In the genomic region with DNA sequence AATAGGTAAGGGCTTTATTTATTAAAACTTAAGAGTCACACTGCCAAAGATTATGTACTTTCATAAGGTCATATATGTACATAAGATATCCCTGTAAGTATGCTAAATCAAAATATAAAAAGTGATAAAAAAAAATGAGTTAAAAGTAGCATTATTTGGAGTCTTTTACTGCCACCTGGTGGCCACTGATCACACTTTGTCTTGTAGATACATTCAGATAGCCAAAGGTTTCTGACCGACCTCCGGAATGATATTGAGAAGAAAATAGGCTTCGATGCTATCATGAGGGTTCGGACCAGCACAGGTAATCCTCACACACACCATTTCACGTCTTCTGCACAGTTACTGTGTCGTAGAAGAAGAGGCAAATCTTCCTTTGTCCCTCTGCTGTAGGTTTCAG, we compare ENCODE assay signal across 9 mouse cellular contexts. TPM values are rescaled to one million over a fixed set of nuclear protein-coding genes. Genes with fewer than 3 reads are reported as not detected.
DNase-seq lines count a peak whose midpoint lies in the region; ATAC-seq lines count a peak whose summit lies in the region.
"Had no signal": no experiment of that assay in that cellular context is flagged by ENCODE, and none has a peak within 500 bp of the region (broad histone marks: within the 10 kb centered on the region; RNA-seq: fewer than 3 reads in every experiment).

No protein-coding gene starts in this region.

- peaks cover 8% of the 10 kb centered on the region for H3K36me3 ChIP-seq in heart, embryonic 11.5 days (ENCODE audit: control insufficient read depth, insufficient read depth, low read length)

- peaks cover 3% of the 10 kb centered on the region; the same call in 1 of the 2 replicates for H3K4me1 ChIP-seq in heart, embryonic 11.5 days (ENCODE audit: control insufficient read depth, insufficient read depth, low read length)
- H3K4me1 ChIP-seq: embryonic facial prominence, embryonic 12.5 days had no signal

- WGBS in heart, embryonic 11.5 days (ENCODE audit: insufficient replicate concordance) = 63% methylated on average over 6 of the region's 6 CpGs

- ATAC-seq in heart, embryonic 11.5 days (replicated peaks; ENCODE audit: insufficient number of reproducible peaks, low FRiP score, low TSS enrichment) = no peak

- no peak overlapping the region for H3K27ac ChIP-seq in heart, embryonic 11.5 days (ENCODE audit: low read depth, low read length)
- H3K27ac ChIP-seq: embryonic facial prominence, embryonic 12.5 days had no signal

- intact Hi-C loops in heart, postnatal 14 days (cut with DNase I) = loop anchor here (10.0 kb wide), 1 partner anchor 118 kb away; the partner anchor contains the start of gene Synpo2

- no peaks in the 10 kb centered on the region for H3K9me3 ChIP-seq in heart, embryonic 11.5 days (replicated peaks; ENCODE audit: control insufficient read depth, low read length)
- H3K9me3 ChIP-seq: embryonic facial prominence, embryonic 12.5 days had no signal

- H3K27me3 ChIP-seq in heart, embryonic 11.5 days (ENCODE audit: control insufficient read depth, insufficient read depth, low read length) = no peaks in the 10 kb centered on the region
- H3K27me3 ChIP-seq: embryonic facial prominence, embryonic 12.5 days had no signal

- H3K4me2 ChIP-seq in heart, embryonic 11.5 days = no peak overlapping the region
- H3K4me2 ChIP-seq: embryonic facial prominence, embryonic 12.5 days had no signal

- no peak overlapping the region for H3K4me3 ChIP-seq in heart, embryonic 11.5 days (ENCODE audit: low read depth, low read length)
- H3K4me3 ChIP-seq: embryonic facial prominence, embryonic 12.5 days had no signal

- peak; percentile 23 to 65 for DNase-seq in heart, postnatal 14 days
- peak; percentile 48 for DNase-seq in thymus, postnatal 0 days (ENCODE audit: low spot score)
- no peak for DNase-seq in thymus, postnatal 36 days
- DNase-seq in cerebellum, postnatal 14 days = peak; percentile 61 to 68
- DNase-seq in kidney, postnatal 10 days = peak; percentile 74
- peak; percentile 73 for DNase-seq in naive thymus-derived CD4-positive, alpha-beta T cell, adult 2 months (ENCODE audit: low read depth)
- DNase-seq in spleen, postnatal 4 days (ENCODE audit: low spot score in 2 of 2) = no peak

- H3K9ac ChIP-seq in heart, embryonic 11.5 days (ENCODE audit: low read depth, low read length) = no peak overlapping the region
- H3K9ac ChIP-seq: embryonic facial prominence, embryonic 12.5 days had no signal

RNA-seq across cellular contexts. Expression of gene Mettl14, which starts 32.7 kb away (rescaled TPM):
- total RNA-seq in heart, postnatal 14 days (2021) = 10 to 100 TPM; 10.1 to 10.8 TPM
- 17.9 and 22.4 TPM in 2 replicates for polyA plus RNA-seq in heart, embryonic 11.5 days (2014; fragmentation: Nextera tagmentation; extraction: Ambion mirVana)
- 24.8 and 26.5 TPM in 2 replicates for polyA plus RNA-seq in thymus, postnatal 0 days (2015; fragmentation: Nextera tagmentation; extraction: Ambion mirVana)

Comparison
In these comparisons a context has a peak if more than half of its experiments do, and no peak if none do; other contexts are left out.
1. DNase-seq: peak in heart, postnatal 14 days (2 of 2), thymus, postnatal 0 days (single experiment), cerebellum, postnatal 14 days (2 of 2), kidney, postnatal 10 days (single experiment) and naive thymus-derived CD4-positive, alpha-beta T cell, adult 2 months (single experiment); none in thymus, postnatal 36 days (0 of 2) and spleen, postnatal 4 days (0 of 2).